Mouse (Mus musculus) layer of hippocampus, adult 11-12 months (tissue): ENCODE data around the gene Foxj2.

Experiments
- DNase-seq: peaks from one replicate; pipeline ENCODE4 v3.0.0; 2022; ENCODE audit warnings: low spot score

The Foxj2 gene

GRCm38 (mm10) chr6:122874720-122875389 is 55.1 kb downstream of the Foxj2 start:
- no peak for DNase-seq

GRCm38 (mm10) chr6:122879141-122879735 is 59.5 kb downstream of the Foxj2 start:
- DNase-seq, result no peak

GRCm38 (mm10) chr6:122879781-122880505 is 60.2 kb downstream of the Foxj2 start:
- no peak for DNase-seq

GRCm38 (mm10) chr6:122881287-122881686 is 61.6 kb downstream of the Foxj2 start:
- DNase-seq, result no peak

GRCm38 (mm10) chr6:122883603-122884002 is 63.9 kb downstream of the Foxj2 start:
- no peak for DNase-seq

- no peak for DNase-seq
Measured at GRCm38 (mm10) chr6:122889599-122889998, 69.9 kb downstream of the Foxj2 start.

GRCm38 (mm10) chr6:122892442-122893049 is 72.8 kb downstream of the Foxj2 start:
- peak; percentile 56 for DNase-seq
